Mouse (Mus musculus) kidney, embryonic 14.5 days (tissue): ENCODE measurements around the gene Cacna1c. TPM values are rescaled to one million over a fixed set of nuclear protein-coding genes. Genes with fewer than 3 reads are reported as not detected.

Experiments used
- ATAC-seq: fragments of 200-750 bp; cut with Nextera tagmentation; 2 replicates; pipeline ENCODE4 v1.8.0; 2017; ENCODE audit warnings: moderate number of reproducible peaks, mild to moderate bottlenecking, moderate TSS enrichment, moderate library complexity; ENCODE audit not compliant: low FRiP score, low TSS enrichment
- H3K27ac ChIP-seq: fragments of 300-500 bp; sonication (generic); 2 replicates; pipeline ENCODE4 v1.5.1; 2014; ENCODE audit warnings: low read depth, mild to moderate bottlenecking, low read length, moderate library complexity, mixed read lengths
- H3K27me3 ChIP-seq: fragments of 300-500 bp; sonication (generic); 2 replicates; pipeline ENCODE4 v1.6.1; 2014; ENCODE audit warnings: mild to moderate bottlenecking, low read length; ENCODE audit not compliant: control insufficient read depth, insufficient read depth
- H3K36me3 ChIP-seq: fragments of 300-500 bp; sonication (generic); 2 replicates; pipeline ENCODE4 v1.6.1; 2014; ENCODE audit warnings: low read length, mixed read lengths; ENCODE audit not compliant: control insufficient read depth, insufficient read depth
- H3K4me1 ChIP-seq: fragments of 300-500 bp; sonication (generic); 2 replicates; pipeline ENCODE4 v1.6.1; 2014; ENCODE audit warnings: low read length, mixed read lengths; ENCODE audit not compliant: control insufficient read depth, insufficient read depth
- H3K4me2 ChIP-seq: fragments of 300-500 bp; sonication (generic); replicated peaks from 2 replicates; pipeline ENCODE4 v1.6.1; 2014; ENCODE audit warnings: low read depth, mild to moderate bottlenecking, low read length
- H3K4me3 ChIP-seq: fragments of 300-500 bp; sonication (generic); 2 replicates; pipeline ENCODE4 v1.5.1; 2014; ENCODE audit warnings: mild to moderate bottlenecking, low read length
- H3K9ac ChIP-seq: fragments of 300-500 bp; sonication (generic); 2 replicates; pipeline ENCODE4 v1.6.1; 2014; ENCODE audit warnings: low read depth, mild to moderate bottlenecking, low read length, moderate library complexity
- H3K9me3 ChIP-seq: fragments of 300-500 bp; sonication (generic); 2 replicates; pipeline ENCODE4 v1.6.1; 2016; ENCODE audit warnings: low read length; ENCODE audit not compliant: control insufficient read depth
- WGBS: fragments of 180-500 bp; shearing (Covaris S2); extraction: QIAGEN DNeasy Blood & Tissue Kit; methylation state at CpG from one replicate; pipeline ENCODE4 v1.1.7; 2014; 5-methylcytosine and 5-hydroxymethylcytosine counted together
- polyA plus RNA-seq: library from polyadenylated mRNA; unstranded; fragments of >200 nt; fragmentation: Nextera tagmentation; extraction: Ambion mirVana; gene quantifications from 2 replicates; pipeline ENCODE4 v1.2.1, GENCODE M21; 2014

Gene Cacna1c
- polyA plus RNA-seq, 1 experiment from 2014 or later = 3.3 TPM

DNA sequence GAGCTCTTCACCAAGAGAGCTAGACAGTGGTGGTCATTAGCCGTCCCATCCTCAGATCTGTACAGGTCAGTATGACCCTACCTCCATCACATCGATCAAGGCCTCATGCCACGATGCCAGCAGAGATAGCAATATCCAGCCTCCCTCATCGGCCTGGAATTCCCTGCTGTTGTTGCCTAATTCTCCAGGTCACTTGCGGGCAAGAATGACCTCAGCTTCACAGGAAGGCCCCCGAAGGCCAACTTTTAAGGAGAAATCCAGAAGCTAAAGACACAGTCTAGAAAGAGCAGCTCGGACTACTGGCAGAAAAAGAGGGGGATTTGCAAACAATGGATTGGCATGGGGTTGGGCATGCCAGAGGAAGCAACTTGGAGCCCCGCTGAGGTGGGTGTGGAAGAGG is 256.6 kb downstream of the Cacna1c start:
- H3K4me1 ChIP-seq = no peaks in the 10 kb centered on the region
- H3K27ac ChIP-seq = no peak overlapping the region
- no peak overlapping the region for H3K4me3 ChIP-seq
- ATAC-seq = no peak
- no peaks in the 10 kb centered on the region for H3K27me3 ChIP-seq
- H3K9ac ChIP-seq = no peak overlapping the region
- H3K36me3 ChIP-seq = no peaks in the 10 kb centered on the region
- H3K9me3 ChIP-seq = no peaks in the 10 kb centered on the region
- no peak overlapping the region for H3K4me2 ChIP-seq
- 91% methylated on average over 8 of the region's 8 CpGs for WGBS

DNA sequence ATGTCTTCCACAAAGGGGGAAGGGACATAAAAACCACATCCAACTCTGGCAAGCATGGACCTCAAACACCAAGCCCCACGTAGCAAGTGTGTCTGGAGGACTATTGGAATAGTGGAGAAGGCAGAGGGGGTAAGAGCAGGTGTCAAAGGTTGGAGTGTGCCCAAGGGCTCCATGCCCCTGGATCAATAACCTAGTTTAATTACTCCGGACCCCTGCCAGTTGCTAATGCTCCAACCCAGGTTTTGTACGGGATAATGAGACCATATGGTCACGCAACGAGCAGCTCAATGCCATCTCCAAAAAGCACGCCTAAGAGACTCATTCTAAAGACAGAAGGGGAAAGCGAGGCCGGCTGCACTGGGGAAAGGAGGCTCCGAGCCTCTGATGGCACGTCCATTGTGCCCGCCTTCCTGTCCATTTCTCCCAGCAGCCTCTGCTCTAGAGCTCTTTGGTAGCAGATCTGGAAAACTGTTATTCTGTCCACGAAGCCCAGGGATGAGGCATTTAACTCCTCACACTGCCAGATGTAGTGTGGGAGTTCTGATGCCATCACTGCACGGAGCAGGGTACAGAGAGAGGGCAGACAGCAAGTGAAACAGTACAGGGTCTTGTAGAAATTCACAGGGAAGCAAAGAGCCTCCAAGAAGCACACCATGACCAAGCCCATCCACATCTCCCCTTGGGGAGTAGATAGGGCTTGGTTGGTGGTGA is 257.7 kb downstream of the Cacna1c start:
- ATAC-seq = no peak
- Histone ChIP-seq H3K36me3 (no peaks in the 10 kb centered on the region), H3K4me1 (no peaks in the 10 kb centered on the region), H3K9ac (no peak overlapping the region), H3K27me3 (no peaks in the 10 kb centered on the region), H3K27ac (no peak overlapping the region), H3K9me3 (no peaks in the 10 kb centered on the region), H3K4me3 (no peak overlapping the region), H3K4me2 (no peak overlapping the region)
- 81% methylated on average over 13 of the region's 13 CpGs for WGBS

DNA sequence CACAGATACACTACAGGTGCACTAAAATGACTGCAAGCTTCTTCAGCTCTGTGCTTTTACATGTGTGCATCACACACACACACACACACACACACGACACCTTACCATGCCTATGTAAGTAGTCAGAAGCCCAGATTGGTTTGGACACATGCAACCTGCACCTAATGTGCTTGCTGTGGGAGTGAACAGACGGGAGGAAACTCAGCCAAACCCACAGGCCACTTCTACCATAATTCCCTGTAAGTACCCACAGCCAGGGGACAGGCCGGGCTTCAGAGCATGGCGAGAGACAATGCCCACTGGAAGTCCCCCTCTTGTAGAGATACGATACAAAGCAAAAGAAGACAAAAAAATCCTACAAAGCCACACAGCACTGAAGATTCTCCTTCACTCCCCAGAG is 258.7 kb downstream of the Cacna1c start:
- no peaks in the 10 kb centered on the region for H3K9me3 ChIP-seq
- 84% methylated on average over 5 of the region's 5 CpGs for WGBS
- H3K27ac ChIP-seq = no peak overlapping the region
- no peak overlapping the region for H3K4me2 ChIP-seq
- no peaks in the 10 kb centered on the region for H3K4me1 ChIP-seq
- no peak for ATAC-seq
- no peak overlapping the region for H3K9ac ChIP-seq
- no peaks in the 10 kb centered on the region for H3K36me3 ChIP-seq
- H3K4me3 ChIP-seq = no peak overlapping the region
- no peaks in the 10 kb centered on the region for H3K27me3 ChIP-seq

DNA sequence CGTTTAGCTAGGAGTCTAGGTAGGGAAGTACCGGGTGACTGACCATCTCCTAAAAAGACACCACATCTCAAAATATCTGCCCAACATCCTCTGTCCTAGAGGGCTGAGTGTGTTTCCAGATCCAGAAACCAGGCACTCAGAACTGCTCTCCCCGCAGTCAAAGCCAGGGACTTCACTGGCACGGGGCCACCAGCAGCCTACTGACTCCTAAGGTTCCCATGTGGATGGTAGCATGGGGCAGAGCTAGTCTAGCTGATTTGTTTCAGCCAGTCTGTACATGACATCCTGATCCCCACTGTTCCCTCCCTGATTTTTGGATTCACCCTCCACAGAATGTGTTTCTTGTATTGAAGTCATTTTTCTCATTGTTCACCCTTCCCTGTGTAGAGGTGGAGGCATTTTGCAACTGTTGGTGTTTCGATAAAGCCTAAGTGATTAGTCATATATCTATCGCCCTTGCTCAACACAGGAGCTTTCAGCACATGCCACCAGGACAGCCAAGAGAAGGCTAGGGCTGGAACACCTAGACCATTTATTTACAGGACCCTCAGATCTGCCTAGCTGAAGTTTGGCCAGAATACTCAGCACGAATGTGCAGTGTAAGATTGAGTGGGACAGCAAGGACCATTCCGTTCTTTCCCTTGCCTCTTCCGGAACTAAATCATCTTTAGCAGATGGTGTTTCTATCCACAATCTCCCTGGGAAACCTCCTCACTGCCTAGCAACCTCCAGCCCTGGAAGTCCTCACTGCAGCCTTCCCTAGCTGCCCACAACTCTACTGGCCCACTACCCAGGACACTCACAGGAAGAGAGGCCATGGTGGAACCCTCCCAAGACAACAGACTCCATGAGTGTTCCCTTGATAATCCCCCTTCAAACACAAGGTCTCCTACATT is 260.4 kb downstream of the Cacna1c start:
- ATAC-seq = no peak
- no peak overlapping the region for H3K9ac ChIP-seq
- no peaks in the 10 kb centered on the region for H3K9me3 ChIP-seq
- H3K4me1 ChIP-seq = no peaks in the 10 kb centered on the region
- WGBS = 90% methylated on average over 9 of the region's 9 CpGs
- H3K27me3 ChIP-seq = no peaks in the 10 kb centered on the region
- no peak overlapping the region for H3K4me3 ChIP-seq
- H3K36me3 ChIP-seq = no peaks in the 10 kb centered on the region
- no peak overlapping the region for H3K4me2 ChIP-seq
- no peak overlapping the region for H3K27ac ChIP-seq

DNA sequence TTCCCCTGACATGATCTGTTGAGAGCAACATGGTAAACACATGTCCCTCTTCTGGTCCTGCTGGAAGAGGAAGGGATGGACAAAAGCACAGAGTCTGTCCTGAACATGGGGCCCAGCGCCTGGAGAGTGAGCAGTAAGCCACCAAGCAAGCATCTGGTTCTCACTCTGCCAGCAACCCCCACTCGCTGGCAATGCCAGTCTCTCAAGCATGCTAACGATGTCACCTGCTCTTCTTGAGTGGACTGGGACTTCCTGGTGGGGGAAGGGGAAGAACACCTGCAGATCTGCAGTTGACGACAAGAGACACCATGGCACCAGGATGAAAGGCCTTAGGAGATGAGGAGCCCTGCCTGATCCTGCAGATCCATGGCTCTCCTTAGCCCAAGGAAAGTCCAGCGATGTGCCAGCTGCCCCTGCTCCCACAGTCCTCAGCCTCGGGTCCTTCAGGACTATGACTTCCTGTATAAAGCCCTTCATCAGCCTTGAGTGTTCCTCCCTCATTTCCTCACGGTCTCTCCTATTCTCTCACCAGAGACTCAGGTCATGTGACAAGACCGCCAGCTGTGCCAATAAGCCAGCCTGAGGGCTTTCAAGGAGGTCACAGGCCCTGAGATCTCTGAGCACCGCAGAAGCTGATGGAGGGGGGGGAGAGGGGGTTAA is 261.8 kb downstream of the Cacna1c start:
- ATAC-seq = no peak; the same call in 1 of the 2 replicates
- Histone ChIP-seq H3K4me3 (no peak overlapping the region), H3K4me2 (no peak overlapping the region), H3K36me3 (no peaks in the 10 kb centered on the region), H3K9me3 (no peaks in the 10 kb centered on the region), H3K27me3 (no peaks in the 10 kb centered on the region), H3K27ac (no peak overlapping the region), H3K9ac (no peak overlapping the region), H3K4me1 (no peaks in the 10 kb centered on the region)
- WGBS = 66% methylated on average over 9 of the region's 9 CpGs

DNA sequence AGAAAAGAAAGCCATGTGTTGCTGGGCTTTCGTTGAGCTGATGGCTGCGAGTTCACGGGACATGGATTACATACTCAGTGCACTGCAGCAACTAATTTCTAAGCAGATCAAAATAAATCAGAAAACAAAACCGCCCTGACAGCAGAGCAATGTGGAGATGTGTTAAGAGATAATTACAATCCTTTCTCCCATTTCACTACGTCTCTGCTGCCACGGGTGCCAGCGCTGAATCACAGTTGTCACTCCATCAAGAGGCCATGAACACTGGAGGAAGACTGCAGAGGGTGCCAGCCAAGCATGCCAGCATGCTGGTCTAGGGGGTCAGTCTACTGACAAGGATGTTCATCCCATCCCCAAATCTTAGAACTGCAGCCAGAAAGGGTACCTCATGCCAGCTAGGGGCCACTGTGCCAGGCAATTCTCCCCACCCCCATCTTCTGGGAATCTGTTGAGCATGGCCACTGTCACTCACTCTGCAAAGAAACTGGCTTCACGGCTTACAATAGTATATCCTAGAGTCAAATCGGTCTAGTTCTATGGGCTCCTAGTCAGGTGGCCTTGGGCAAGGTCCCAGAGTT is 263.1 kb downstream of the Cacna1c start:
- H3K36me3 ChIP-seq = no peaks in the 10 kb centered on the region
- no peak overlapping the region for H3K4me3 ChIP-seq
- no peak overlapping the region for H3K27ac ChIP-seq
- WGBS = 88% methylated on average over 9 of the region's 9 CpGs
- H3K4me2 ChIP-seq = no peak overlapping the region
- H3K9me3 ChIP-seq = no peaks in the 10 kb centered on the region
- ATAC-seq = no peak
- no peaks in the 10 kb centered on the region for H3K4me1 ChIP-seq
- H3K27me3 ChIP-seq = no peaks in the 10 kb centered on the region
- no peak overlapping the region for H3K9ac ChIP-seq

DNA sequence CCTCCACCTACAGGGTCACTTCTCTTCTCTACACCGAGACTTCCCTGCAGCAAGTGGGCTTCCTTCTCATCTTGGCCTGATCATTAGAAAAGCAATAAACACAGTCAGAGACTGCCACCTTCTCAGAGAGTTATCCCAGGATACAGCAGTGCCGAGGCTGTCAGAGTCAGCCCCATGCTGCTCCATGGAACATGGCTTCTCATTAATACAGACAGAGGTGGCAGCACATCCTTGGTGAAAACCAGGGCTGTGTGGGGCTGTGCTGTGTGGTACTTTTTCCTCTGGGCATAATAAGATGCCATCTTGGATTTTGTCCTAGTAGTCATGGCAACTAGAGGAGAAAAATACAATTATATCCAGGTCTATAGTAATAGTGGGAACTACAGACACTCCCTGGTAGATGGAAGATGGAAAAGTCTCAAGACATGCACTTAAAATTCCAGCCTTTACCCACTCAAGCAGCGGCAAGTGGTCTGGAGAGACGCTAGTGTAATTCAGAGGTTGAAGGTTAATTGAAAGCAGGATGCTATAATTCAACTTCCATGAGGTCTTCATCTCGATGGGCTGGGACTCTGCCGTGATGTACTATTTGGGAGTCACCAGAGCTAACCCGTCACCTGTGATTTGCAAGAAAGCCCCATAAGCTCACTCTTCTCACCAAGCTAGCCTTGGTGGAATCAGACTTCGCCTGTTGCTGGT is 264.1 kb downstream of the Cacna1c start:
- WGBS = 55% methylated on average over 8 of the region's 8 CpGs
- Histone ChIP-seq H3K27ac (no peak overlapping the region), H3K9ac (no peak overlapping the region), H3K4me2 (no peak overlapping the region), H3K4me3 (no peak overlapping the region), H3K36me3 (no peaks in the 10 kb centered on the region), H3K9me3 (no peaks in the 10 kb centered on the region), H3K27me3 (no peaks in the 10 kb centered on the region), H3K4me1 (no peaks in the 10 kb centered on the region)
- no peak for ATAC-seq

DNA sequence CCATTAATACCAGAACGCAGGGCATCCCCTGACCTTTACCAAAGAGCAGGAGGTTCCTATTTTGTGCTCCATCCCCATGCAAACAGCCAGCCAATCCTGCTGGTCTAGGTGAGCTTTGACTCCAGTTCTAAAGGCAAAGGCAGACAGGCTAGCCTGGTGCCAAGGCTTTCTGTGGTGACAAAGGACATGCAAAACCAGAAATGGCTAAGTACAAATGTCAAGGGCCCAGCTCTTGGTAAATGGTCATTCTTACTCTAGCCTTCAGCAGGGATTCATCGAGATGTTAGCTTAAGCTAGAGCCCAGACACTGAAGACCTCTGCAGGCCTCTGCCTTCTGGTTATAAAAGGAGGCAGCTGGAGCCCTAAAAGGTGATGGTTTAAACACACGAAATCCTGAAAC is 269.5 kb downstream of the Cacna1c start:
- 69% methylated on average over 3 of the region's 3 CpGs for WGBS
- H3K4me2 ChIP-seq = no peak overlapping the region
- H3K27me3 ChIP-seq = no peaks in the 10 kb centered on the region
- H3K9ac ChIP-seq = no peak overlapping the region
- no peaks in the 10 kb centered on the region for H3K36me3 ChIP-seq
- H3K4me1 ChIP-seq = 0 out of 2 replicates have a peak, but pooled peaks cover 3% of the 10 kb centered on the region
- no peak for ATAC-seq
- H3K27ac ChIP-seq = no peak overlapping the region
- no peak overlapping the region for H3K4me3 ChIP-seq
- no peaks in the 10 kb centered on the region for H3K9me3 ChIP-seq
